Mouse (Mus musculus): ENCODE measurements around the gene Large1. TPM values are rescaled to one million over a fixed set of nuclear protein-coding genes. Genes with fewer than 3 reads are reported as not detected.

The Large1 gene
- polyA plus RNA-seq, 1 experiment = 8.3 TPM

- DNase-seq = no peak
- Histone ChIP-seq H3K36me3 (ENCODE audit: control insufficient read depth, insufficient read depth, low read length) (no peaks in the 10 kb centered on the region), H3K27ac (ENCODE audit: insufficient read depth, low read depth, low read length) (no peak overlapping the region), H3K4me1 (ENCODE audit: control insufficient read depth, insufficient read depth, low read length) (no peaks in the 10 kb centered on the region), H3K4me3 (ENCODE audit: insufficient read depth, low read depth, low read length) (no peak overlapping the region), H3K27me3 (replicated peaks; ENCODE audit: control insufficient read depth, insufficient read depth, low read length) (no peaks in the 10 kb centered on the region)
- TF ChIP-seq CTCF (conservative IDR thresholded peaks at IDR 0.05; ENCODE audit: insufficient read depth, insufficient read length, low read depth, low read length) (no peak), POLR2A (IDR thresholded peaks at IDR 0.05; ENCODE audit: low read depth, low read length) (no peak)
- WGBS = 62% methylated on average over 1 of the region's 1 CpGs
These were observed 300.9 kb downstream of the Large1 start for GRCm38 (mm10) chr8:73052414-73052813.

GRCm38 (mm10) chr8:73048136-73048535 is 305.2 kb downstream of the Large1 start:
- H3K4me1 ChIP-seq (ENCODE audit: control insufficient read depth, insufficient read depth, low read length) = no peaks in the 10 kb centered on the region
- no peak for TF ChIP-seq POLR2A (IDR thresholded peaks at IDR 0.05; ENCODE audit: low read depth, low read length)
- TF ChIP-seq CTCF (conservative IDR thresholded peaks at IDR 0.05; ENCODE audit: insufficient read depth, insufficient read length, low read depth, low read length) = no peak
- H3K27me3 ChIP-seq (replicated peaks; ENCODE audit: control insufficient read depth, insufficient read depth, low read length) = no peaks in the 10 kb centered on the region
- DNase-seq = peak; percentile 70
- H3K27ac ChIP-seq (ENCODE audit: insufficient read depth, low read depth, low read length) = no peak overlapping the region
- no peak overlapping the region for H3K4me3 ChIP-seq (ENCODE audit: insufficient read depth, low read depth, low read length)
- no peaks in the 10 kb centered on the region for H3K36me3 ChIP-seq (ENCODE audit: control insufficient read depth, insufficient read depth, low read length)
- WGBS = 61% methylated on average over 3 of the region's 3 CpGs

GRCm38 (mm10) chr8:73029787-73030186 is 323.6 kb downstream of the Large1 start:
- Histone ChIP-seq H3K36me3 (ENCODE audit: control insufficient read depth, insufficient read depth, low read length) (no peaks in the 10 kb centered on the region), H3K27ac (ENCODE audit: insufficient read depth, low read depth, low read length) (no peak overlapping the region), H3K27me3 (replicated peaks; ENCODE audit: control insufficient read depth, insufficient read depth, low read length) (no peaks in the 10 kb centered on the region), H3K4me1 (ENCODE audit: control insufficient read depth, insufficient read depth, low read length) (no peaks in the 10 kb centered on the region), H3K4me3 (ENCODE audit: insufficient read depth, low read depth, low read length) (no peak overlapping the region)
- TF ChIP-seq CTCF (conservative IDR thresholded peaks at IDR 0.05; ENCODE audit: insufficient read depth, insufficient read length, low read depth, low read length) (no peak), POLR2A (IDR thresholded peaks at IDR 0.05; ENCODE audit: low read depth, low read length) (no peak)
- DNase-seq = no peak

GRCm38 (mm10) chr8:73018241-73018640 is 335.1 kb downstream of the Large1 start:
- no peak for TF ChIP-seq CTCF (conservative IDR thresholded peaks at IDR 0.05; ENCODE audit: insufficient read depth, insufficient read length, low read depth, low read length)
- no peak for TF ChIP-seq POLR2A (IDR thresholded peaks at IDR 0.05; ENCODE audit: low read depth, low read length)
- no peak for DNase-seq
- Histone ChIP-seq H3K27me3 (replicated peaks; ENCODE audit: control insufficient read depth, insufficient read depth, low read length) (no peaks in the 10 kb centered on the region), H3K4me3 (ENCODE audit: insufficient read depth, low read depth, low read length) (no peak overlapping the region), H3K4me1 (ENCODE audit: control insufficient read depth, insufficient read depth, low read length) (no peaks in the 10 kb centered on the region; the same call in 1 of the 2 replicates), H3K27ac (ENCODE audit: insufficient read depth, low read depth, low read length) (no peak overlapping the region), H3K36me3 (ENCODE audit: control insufficient read depth, insufficient read depth, low read length) (no peaks in the 10 kb centered on the region)
- 83% methylated on average over 1 of the region's 1 CpGs for WGBS

- no peak for TF ChIP-seq CTCF (conservative IDR thresholded peaks at IDR 0.05; ENCODE audit: insufficient read depth, insufficient read length, low read depth, low read length)
- Histone ChIP-seq H3K4me1 (ENCODE audit: control insufficient read depth, insufficient read depth, low read length) (no peaks in the 10 kb centered on the region; the same call in 1 of the 2 replicates), H3K27ac (ENCODE audit: insufficient read depth, low read depth, low read length) (no peak overlapping the region), H3K36me3 (ENCODE audit: control insufficient read depth, insufficient read depth, low read length) (no peaks in the 10 kb centered on the region), H3K4me3 (ENCODE audit: insufficient read depth, low read depth, low read length) (no peak overlapping the region), H3K27me3 (replicated peaks; ENCODE audit: control insufficient read depth, insufficient read depth, low read length) (no peaks in the 10 kb centered on the region)
- DNase-seq = no peak
- 95% methylated on average over 1 of the region's 1 CpGs for WGBS
These were observed 335.7 kb downstream of the Large1 start for GRCm38 (mm10) chr8:73017601-73018000.

GRCm38 (mm10) chr8:73016303-73016702 is 337.0 kb downstream of the Large1 start:
- H3K36me3 ChIP-seq (ENCODE audit: control insufficient read depth, insufficient read depth, low read length) = no peaks in the 10 kb centered on the region
- H3K27ac ChIP-seq (ENCODE audit: insufficient read depth, low read depth, low read length) = no peak overlapping the region
- H3K4me1 ChIP-seq (ENCODE audit: control insufficient read depth, insufficient read depth, low read length) = no peaks in the 10 kb centered on the region; the same call in 1 of the 2 replicates
- TF ChIP-seq POLR2A (IDR thresholded peaks at IDR 0.05; ENCODE audit: low read depth, low read length) = no peak
- TF ChIP-seq CTCF (conservative IDR thresholded peaks at IDR 0.05; ENCODE audit: insufficient read depth, insufficient read length, low read depth, low read length) = no peak
- H3K4me3 ChIP-seq (ENCODE audit: insufficient read depth, low read depth, low read length) = no peak overlapping the region
- WGBS = 86% methylated on average over 2 of the region's 2 CpGs
- DNase-seq = no peak
- no peaks in the 10 kb centered on the region for H3K27me3 ChIP-seq (replicated peaks; ENCODE audit: control insufficient read depth, insufficient read depth, low read length)

GRCm38 (mm10) chr8:73007489-73007888 is 345.9 kb downstream of the Large1 start:
- no peaks in the 10 kb centered on the region for H3K36me3 ChIP-seq (ENCODE audit: control insufficient read depth, insufficient read depth, low read length)
- WGBS = 40% methylated on average over 2 of the region's 2 CpGs
- TF ChIP-seq POLR2A (IDR thresholded peaks at IDR 0.05; ENCODE audit: low read depth, low read length) (no peak), CTCF (conservative IDR thresholded peaks at IDR 0.05; ENCODE audit: insufficient read depth, insufficient read length, low read depth, low read length) (peak; percentile 19; the same call in 1 of the 2 replicates)
- H3K27ac ChIP-seq (ENCODE audit: insufficient read depth, low read depth, low read length) = no peak overlapping the region
- no peaks in the 10 kb centered on the region for H3K27me3 ChIP-seq (replicated peaks; ENCODE audit: control insufficient read depth, insufficient read depth, low read length)
- no peak overlapping the region for H3K4me3 ChIP-seq (ENCODE audit: insufficient read depth, low read depth, low read length)
- DNase-seq = peak; percentile 29
- H3K4me1 ChIP-seq (ENCODE audit: control insufficient read depth, insufficient read depth, low read length) = peaks cover 3% of the 10 kb centered on the region; the same call in 1 of the 2 replicates

All from kidney, adult 2 months (tissue).